ENCODE assay signal across 8 mouse cellular contexts in the genomic region with DNA sequence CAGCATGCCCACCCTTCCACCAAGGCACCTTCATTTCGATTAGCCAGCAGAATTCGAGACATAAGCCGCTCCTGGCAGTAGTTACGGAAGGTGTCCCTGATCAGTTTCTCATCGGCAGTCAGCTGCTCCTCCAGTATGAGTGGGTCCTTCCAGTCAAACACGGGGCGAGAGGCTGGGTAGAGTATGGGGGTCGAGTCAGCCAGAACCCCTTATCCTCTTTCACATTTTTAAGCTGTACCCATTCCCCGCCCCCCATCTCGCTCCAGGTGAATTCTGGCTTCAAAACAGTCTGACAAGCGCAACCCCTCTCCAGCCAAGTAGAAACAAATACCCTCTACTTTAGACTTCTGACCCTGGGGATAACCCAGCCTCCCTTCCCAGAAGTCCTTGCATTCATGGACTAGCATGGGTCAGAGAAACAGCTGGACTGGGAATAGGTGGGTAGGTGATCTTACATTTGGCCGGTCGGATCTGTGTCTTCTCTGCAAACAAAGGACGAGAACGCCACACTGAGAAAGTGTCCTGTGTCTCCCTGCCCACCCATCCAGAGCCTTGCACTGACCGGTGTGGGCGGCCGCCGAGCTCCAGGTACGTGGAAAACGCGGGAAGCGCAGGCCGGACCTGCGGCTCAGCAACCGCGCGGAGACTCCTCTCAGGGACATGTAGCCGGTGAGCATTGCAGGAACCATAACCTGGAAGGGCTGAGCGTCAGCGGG. TPM values are rescaled to one million over a fixed set of nuclear protein-coding genes. Genes with fewer than 3 reads are reported as not detected.
DNase-seq lines count a peak whose midpoint lies in the region; ATAC-seq and TF ChIP-seq lines count a peak whose summit lies in the region.

No protein-coding gene starts in this region.

- WGBS in spleen, adult 2 months: 19% methylated on average over 31 of the region's 31 CpGs
- WGBS in heart, embryonic 16.5 days: 11% methylated on average over 31 of the region's 31 CpGs
- WGBS in limb, embryonic 13.5 days: 10% methylated on average over 31 of the region's 31 CpGs
- 9% methylated on average over 31 of the region's 31 CpGs for WGBS in stomach, embryonic 16.5 days

- H3K27me3 ChIP-seq in spleen, adult 2 months (ENCODE audit: control insufficient read depth, insufficient read depth, low read length): no peaks in the 10 kb centered on the region
- no peaks in the 10 kb centered on the region for H3K27me3 ChIP-seq in heart, embryonic 16.5 days (ENCODE audit: control insufficient read depth, insufficient read depth, low read length)
- H3K27me3 ChIP-seq in limb, embryonic 13.5 days: no peaks in the 10 kb centered on the region
- H3K27me3 ChIP-seq in stomach, embryonic 16.5 days (ENCODE audit: control insufficient read depth, insufficient read depth, low read length): no peaks in the 10 kb centered on the region

- no peak for DNase-seq in spleen, adult 2 months (ENCODE audit: low read depth in 1 of 2, low spot score in 2 of 2)
- no peak for DNase-seq in spleen, adult 18-20 months
- no peak for DNase-seq in thymus, postnatal 25 days
- no peak for DNase-seq in urinary bladder, postnatal 25 days (ENCODE audit: low spot score)
- no peak for DNase-seq in adrenal gland, postnatal 4 days (ENCODE audit: low spot score in 2 of 2)

- no peaks in the 10 kb centered on the region for H3K4me1 ChIP-seq in spleen, adult 2 months (ENCODE audit: control insufficient read depth, insufficient read depth, insufficient read length)
- H3K4me1 ChIP-seq in heart, embryonic 16.5 days (ENCODE audit: control insufficient read depth, insufficient read depth, low read length): peaks cover 10% of the 10 kb centered on the region; the same call in 1 of the 2 replicates
- H3K4me1 ChIP-seq in limb, embryonic 13.5 days: peaks cover 21% of the 10 kb centered on the region
- peaks cover 7% of the 10 kb centered on the region; the same call in 1 of the 2 replicates for H3K4me1 ChIP-seq in stomach, embryonic 16.5 days (ENCODE audit: control insufficient read depth, insufficient read depth, low read length)

- no peaks in the 10 kb centered on the region for H3K36me3 ChIP-seq in spleen, adult 2 months (ENCODE audit: control insufficient read depth, insufficient read depth, low read length)
- peaks cover 6% of the 10 kb centered on the region; the same call in 1 of the 2 replicates for H3K36me3 ChIP-seq in heart, embryonic 16.5 days (ENCODE audit: control insufficient read depth, insufficient read depth)
- H3K36me3 ChIP-seq in limb, embryonic 13.5 days: peaks cover 31% of the 10 kb centered on the region
- no peaks in the 10 kb centered on the region for H3K36me3 ChIP-seq in stomach, embryonic 16.5 days (ENCODE audit: control insufficient read depth, insufficient read depth, low read length)

- H3K4me2 ChIP-seq in heart, embryonic 16.5 days (ENCODE audit: low read depth, low read length): peak overlapping the region; percentile 87
- peak overlapping the region; percentile 76 for H3K4me2 ChIP-seq in limb, embryonic 13.5 days (replicated peaks)
- H3K4me2 ChIP-seq in stomach, embryonic 16.5 days (ENCODE audit: low read depth, low read length): peak overlapping the region; percentile 94

- no peaks in the 10 kb centered on the region for H3K9me3 ChIP-seq in heart, embryonic 16.5 days (replicated peaks; ENCODE audit: control insufficient read depth, low read length)
- H3K9me3 ChIP-seq in limb, embryonic 13.5 days: no peaks in the 10 kb centered on the region
- no peaks in the 10 kb centered on the region for H3K9me3 ChIP-seq in stomach, embryonic 16.5 days (replicated peaks; ENCODE audit: control insufficient read depth, low read length)

- no peak overlapping the region for H3K27ac ChIP-seq in spleen, adult 2 months (ENCODE audit: insufficient read depth, low read length)
- H3K27ac ChIP-seq in heart, embryonic 16.5 days (ENCODE audit: low read length): 0 out of 2 replicates have a peak overlapping the region, but pooled peaks have one; percentile 29
- no peak overlapping the region for H3K27ac ChIP-seq in limb, embryonic 13.5 days
- H3K27ac ChIP-seq in stomach, embryonic 16.5 days (ENCODE audit: low read length): no peak overlapping the region

- peak overlapping the region; percentile 85 for H3K9ac ChIP-seq in heart, embryonic 16.5 days (ENCODE audit: low read length)
- peak overlapping the region; percentile 74 for H3K9ac ChIP-seq in limb, embryonic 13.5 days
- peak overlapping the region; percentile 81 for H3K9ac ChIP-seq in stomach, embryonic 16.5 days (ENCODE audit: low read length)

- peak overlapping the region; percentile 72 for H3K4me3 ChIP-seq in spleen, adult 2 months (ENCODE audit: extremely low read depth, insufficient read depth, insufficient read length)
- H3K4me3 ChIP-seq in heart, embryonic 16.5 days (ENCODE audit: low read length): peak overlapping the region; percentile 87
- peak overlapping the region; percentile 81 for H3K4me3 ChIP-seq in limb, embryonic 13.5 days
- peak overlapping the region; percentile 85 for H3K4me3 ChIP-seq in stomach, embryonic 16.5 days (replicated peaks; ENCODE audit: low read length)

- no peak for TF ChIP-seq POLR2A in spleen, adult 2 months (IDR thresholded peaks at IDR 0.05; ENCODE audit: low read depth, low read length)

- TF ChIP-seq CTCF in spleen, adult 2 months (IDR thresholded peaks at IDR 0.05; ENCODE audit: extremely low read depth, insufficient read depth, insufficient read length, insufficient replicate concordance): no peak

- ATAC-seq in heart, embryonic 16.5 days (replicated peaks; ENCODE audit: extremely low read depth, insufficient read depth, low FRiP score): peak; percentile 11; the same call in 1 of the 2 replicates
- peak; percentile 29 for ATAC-seq in limb, embryonic 13.5 days (ENCODE audit: low FRiP score, low read depth)
- ATAC-seq in stomach, embryonic 16.5 days (ENCODE audit: insufficient read depth, low FRiP score): no peak

RNA-seq across cellular contexts. Expression of a gene that starts 0.6 kb away (rescaled TPM):
- 44.2 and 48.3 TPM in 2 replicates for polyA plus RNA-seq in spleen, adult 2 months (2012; rRNA removed)
- polyA plus RNA-seq in heart, embryonic 16.5 days (2015; fragmentation: Nextera tagmentation; extraction: Ambion mirVana): 43.1 and 46.0 TPM in 2 replicates
- 41.7 and 42.1 TPM in 2 replicates for polyA plus RNA-seq in limb, embryonic 13.5 days (2015; fragmentation: Nextera tagmentation; extraction: Ambion mirVana)
- polyA plus RNA-seq in stomach, embryonic 16.5 days (2015; fragmentation: Nextera tagmentation; extraction: Ambion mirVana): 41.1 and 45.8 TPM in 2 replicates
- total RNA-seq in adrenal gland, postnatal 4 days (2021): 10 to 100 TPM; 55.0 to 56.0 TPM

RNA-seq across cellular contexts. Expression of a gene that starts 8.6 kb away (rescaled TPM):
- polyA plus RNA-seq in spleen, adult 2 months (2012; rRNA removed): 46.5 and 70.0 TPM in 2 replicates
- 1.3 and 1.4 TPM in 2 replicates for polyA plus RNA-seq in heart, embryonic 16.5 days (2015; fragmentation: Nextera tagmentation; extraction: Ambion mirVana)
- polyA plus RNA-seq in limb, embryonic 13.5 days (2015; fragmentation: Nextera tagmentation; extraction: Ambion mirVana): 2.4 and 4.4 TPM in 2 replicates
- 15.7 and 18.4 TPM in 2 replicates for polyA plus RNA-seq in stomach, embryonic 16.5 days (2015; fragmentation: Nextera tagmentation; extraction: Ambion mirVana)
- 1 to 10 TPM; 2.7 to 6.8 TPM for total RNA-seq in adrenal gland, postnatal 4 days (2021)

RNA-seq across cellular contexts. Expression of a gene that starts 15.2 kb away (rescaled TPM):
- polyA plus RNA-seq in spleen, adult 2 months (2012; rRNA removed): 43.4 and 44.9 TPM in 2 replicates
- polyA plus RNA-seq in heart, embryonic 16.5 days (2015; fragmentation: Nextera tagmentation; extraction: Ambion mirVana): 5.2 and 6.3 TPM in 2 replicates
- 16.4 and 18.5 TPM in 2 replicates for polyA plus RNA-seq in limb, embryonic 13.5 days (2015; fragmentation: Nextera tagmentation; extraction: Ambion mirVana)
- polyA plus RNA-seq in stomach, embryonic 16.5 days (2015; fragmentation: Nextera tagmentation; extraction: Ambion mirVana): 14.0 and 14.4 TPM in 2 replicates
- 10 to 100 TPM; 10.4 to 11.5 TPM for total RNA-seq in adrenal gland, postnatal 4 days (2021)

RNA-seq across cellular contexts. Expression of a gene that starts 21.2 kb away (rescaled TPM):
- polyA plus RNA-seq in spleen, adult 2 months (2012; rRNA removed): 1.8 and 2.0 TPM in 2 replicates
- polyA plus RNA-seq in heart, embryonic 16.5 days (2015; fragmentation: Nextera tagmentation; extraction: Ambion mirVana): 26.2 and 35.4 TPM in 2 replicates
- polyA plus RNA-seq in limb, embryonic 13.5 days (2015; fragmentation: Nextera tagmentation; extraction: Ambion mirVana): 82.7 and 92.5 TPM in 2 replicates
- 44.9 and 49.0 TPM in 2 replicates for polyA plus RNA-seq in stomach, embryonic 16.5 days (2015; fragmentation: Nextera tagmentation; extraction: Ambion mirVana)
- 10 to 100 TPM; 20.0 to 22.5 TPM for total RNA-seq in adrenal gland, postnatal 4 days (2021)

RNA-seq across cellular contexts. Expression of a gene that starts 36.4 kb away (rescaled TPM):
- polyA plus RNA-seq in spleen, adult 2 months (2012; rRNA removed): 50.3 and 55.0 TPM in 2 replicates
- polyA plus RNA-seq in heart, embryonic 16.5 days (2015; fragmentation: Nextera tagmentation; extraction: Ambion mirVana): 63.2 and 64.4 TPM in 2 replicates
- 108 and 109 TPM in 2 replicates for polyA plus RNA-seq in limb, embryonic 13.5 days (2015; fragmentation: Nextera tagmentation; extraction: Ambion mirVana)
- polyA plus RNA-seq in stomach, embryonic 16.5 days (2015; fragmentation: Nextera tagmentation; extraction: Ambion mirVana): 85.9 and 91.5 TPM in 2 replicates
- 10 to 100 TPM; 61.0 to 63.6 TPM for total RNA-seq in adrenal gland, postnatal 4 days (2021)
